Mouse (Mus musculus) forebrain, embryonic 12.5 days (tissue): ENCODE measurements around the gene Zranb3. TPM values are rescaled to one million over a fixed set of nuclear protein-coding genes. Genes with fewer than 3 reads are reported as not detected.
"Not testable (repeated sequence)": the region's sequence is repeated elsewhere in the genome, so short reads cannot be mapped to it uniquely, and the experiment has no call there.

Source experiments
- ATAC-seq: fragments of 200-750 bp; cut with Nextera tagmentation; 2 replicates; pipeline ENCODE4 v1.8.0; 2017; ENCODE audit warnings: moderate TSS enrichment; ENCODE audit not compliant: low FRiP score
- H3K27ac ChIP-seq: fragments of 300-500 bp; sonication (generic); 2 replicates; pipeline ENCODE4 v1.5.1; 2016; ENCODE audit warnings: mild to moderate bottlenecking
- H3K27me3 ChIP-seq: fragments of 300-500 bp; sonication (generic); 2 replicates; pipeline ENCODE4 v1.6.1; 2016; ENCODE audit warnings: mild to moderate bottlenecking
- H3K36me3 ChIP-seq: fragments of 300-500 bp; sonication (generic); replicated peaks from 2 replicates; pipeline ENCODE4 v1.6.1; 2016; ENCODE audit warnings: mild to moderate bottlenecking
- H3K4me1 ChIP-seq: fragments of 300-500 bp; sonication (generic); 2 replicates; pipeline ENCODE4 v1.6.1; 2016
- H3K4me2 ChIP-seq: fragments of 300-500 bp; sonication (generic); 2 replicates; pipeline ENCODE4 v1.6.1; 2016; ENCODE audit warnings: mild to moderate bottlenecking, moderate library complexity
- H3K4me3 ChIP-seq: fragments of 300-500 bp; sonication (generic); replicated peaks from 2 replicates; pipeline ENCODE4 v1.5.1; 2016; ENCODE audit warnings: mild to moderate bottlenecking
- H3K9ac ChIP-seq: fragments of 300-500 bp; sonication (generic); 2 replicates; pipeline ENCODE4 v1.6.1; 2016; ENCODE audit warnings: mild to moderate bottlenecking
- H3K9me3 ChIP-seq: fragments of 300-500 bp; sonication (generic); 2 replicates; pipeline ENCODE4 v1.6.1; 2016
- WGBS: fragments of 180-500 bp; shearing (Covaris S2); methylation state at CpG from one replicate; pipeline ENCODE4 v1.1.7; 2016; 5-methylcytosine and 5-hydroxymethylcytosine counted together
- polyA plus RNA-seq: library from polyadenylated mRNA; unstranded; fragments of >200 nt; fragmentation: Nextera tagmentation; extraction: Ambion mirVana; gene quantifications from 2 replicates; pipeline ENCODE4 v1.2.1, GENCODE M21; 2016

The Zranb3 gene
- polyA plus RNA-seq, 1 experiment from 2014 or later: 15.1 TPM

DNA sequence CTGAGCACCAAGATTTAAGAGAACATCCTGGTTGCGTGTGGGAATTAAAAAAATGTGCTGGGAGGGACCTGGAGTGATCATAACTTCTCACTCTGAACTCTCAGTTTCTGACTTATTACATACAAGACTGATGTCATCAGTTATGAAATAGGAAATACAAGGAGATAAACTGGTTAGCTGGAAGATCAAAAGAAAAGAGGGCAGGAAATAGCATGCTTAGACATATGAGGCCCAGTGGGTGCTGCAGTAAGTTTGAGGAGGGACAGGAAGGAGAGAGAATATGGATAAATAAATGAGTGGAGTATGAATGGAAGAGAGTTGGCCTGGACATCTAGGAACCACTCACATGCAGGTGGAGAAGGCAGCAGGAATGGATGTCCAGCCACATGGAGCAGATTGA, 124.7 kb downstream of the Zranb3 start:
- H3K4me2 ChIP-seq: no peak overlapping the region

DNA sequence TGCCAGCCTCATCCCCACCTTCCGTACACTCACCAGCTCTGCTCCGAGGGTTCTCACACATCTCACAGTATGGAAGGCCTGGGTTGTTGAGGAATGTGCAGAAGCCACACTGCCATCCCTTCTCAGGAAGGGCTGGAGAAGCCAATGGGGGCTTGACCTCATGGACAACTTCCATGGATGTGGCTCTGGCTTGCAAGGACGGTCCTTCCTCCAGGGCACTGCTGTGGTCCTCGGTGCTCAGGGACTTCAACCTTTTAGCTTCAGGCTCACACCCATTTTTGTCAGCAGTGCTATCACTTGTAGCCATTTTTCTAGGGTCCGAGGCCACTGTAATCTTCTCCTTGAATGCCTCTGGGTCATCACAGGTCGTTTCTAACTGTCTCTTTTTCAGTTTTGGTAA, 126.7 kb downstream of the Zranb3 start:
- ATAC-seq: no peak

More for the DNA sequence above, 124.7 kb downstream of the Zranb3 start:
- Histone ChIP-seq H3K36me3 (peaks cover 6% of the 10 kb centered on the region), H3K9ac (no peak overlapping the region), H3K4me3 (no peak overlapping the region), H3K27me3 (no peaks in the 10 kb centered on the region), H3K27ac (no peak overlapping the region), H3K4me1 (no peaks in the 10 kb centered on the region), H3K9me3 (no peaks in the 10 kb centered on the region)
- no peak for ATAC-seq
- 97% methylated on average over 1 of the region's 1 CpGs for WGBS

DNA sequence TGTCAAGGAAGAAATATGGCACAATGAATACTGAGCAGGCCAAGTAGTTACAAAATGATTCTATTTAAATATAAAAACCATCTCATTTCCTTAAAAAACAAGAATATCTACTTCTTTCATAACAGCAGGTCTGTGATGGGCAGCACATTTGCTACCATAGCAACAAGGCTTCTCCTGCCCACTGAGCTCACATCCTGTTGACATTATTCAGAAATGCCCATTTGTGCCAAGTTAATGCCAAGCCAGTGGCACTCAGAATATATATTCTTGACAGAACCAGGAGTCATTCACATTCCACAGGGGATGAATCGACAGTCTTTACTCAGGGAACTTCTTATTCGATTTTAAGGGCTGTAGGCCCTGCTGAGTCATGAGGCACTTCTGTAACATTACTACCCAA, 127.2 kb downstream of the Zranb3 start:
- no peaks in the 10 kb centered on the region for H3K9me3 ChIP-seq
- no peak overlapping the region for H3K9ac ChIP-seq
- ATAC-seq: no peak
- no peak overlapping the region for H3K27ac ChIP-seq
- H3K27me3 ChIP-seq: no peaks in the 10 kb centered on the region
- H3K4me3 ChIP-seq: no peak overlapping the region
- H3K4me2 ChIP-seq: no peak overlapping the region
- WGBS: 90% methylated on average over 2 of the region's 2 CpGs
- peaks cover 6% of the 10 kb centered on the region for H3K36me3 ChIP-seq
- no peaks in the 10 kb centered on the region for H3K4me1 ChIP-seq

More for the DNA sequence above, 126.7 kb downstream of the Zranb3 start:
- Histone ChIP-seq H3K36me3 (peaks cover 6% of the 10 kb centered on the region), H3K4me2 (no peak overlapping the region), H3K9me3 (no peaks in the 10 kb centered on the region), H3K27me3 (no peaks in the 10 kb centered on the region), H3K9ac (no peak overlapping the region), H3K4me1 (no peaks in the 10 kb centered on the region), H3K4me3 (no peak overlapping the region), H3K27ac (no peak overlapping the region)
- WGBS: 89% methylated on average over 6 of the region's 6 CpGs

DNA sequence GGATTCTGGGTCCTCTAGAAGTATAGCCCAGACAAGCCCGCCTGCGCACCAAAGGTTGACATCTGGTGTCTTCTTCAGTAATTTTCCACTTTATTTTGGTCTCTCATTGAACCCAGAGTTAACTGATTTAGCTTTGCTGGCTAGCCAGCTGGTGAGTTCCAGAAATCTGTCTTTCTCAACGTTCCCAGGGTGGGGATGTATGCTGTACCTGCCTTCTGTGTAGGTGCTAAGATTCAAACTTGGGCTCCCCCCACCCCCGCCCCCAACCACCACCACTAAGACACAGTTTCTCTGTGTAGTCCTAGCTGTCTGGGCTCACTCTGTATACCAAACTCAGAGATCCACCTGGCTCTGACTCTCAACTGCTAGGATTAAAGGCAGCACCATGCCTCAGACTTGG, 128.8 kb downstream of the Zranb3 start:
- H3K9me3 ChIP-seq: no peaks in the 10 kb centered on the region
- ATAC-seq: no peak
- 97% methylated on average over 4 of the region's 4 CpGs for WGBS
- no peak overlapping the region for H3K27ac ChIP-seq
- H3K4me1 ChIP-seq: no peaks in the 10 kb centered on the region
- no peak overlapping the region for H3K4me3 ChIP-seq
- H3K36me3 ChIP-seq: peaks cover 6% of the 10 kb centered on the region
- H3K9ac ChIP-seq: no peak overlapping the region
- H3K27me3 ChIP-seq: no peaks in the 10 kb centered on the region
- H3K4me2 ChIP-seq: no peak overlapping the region

DNA sequence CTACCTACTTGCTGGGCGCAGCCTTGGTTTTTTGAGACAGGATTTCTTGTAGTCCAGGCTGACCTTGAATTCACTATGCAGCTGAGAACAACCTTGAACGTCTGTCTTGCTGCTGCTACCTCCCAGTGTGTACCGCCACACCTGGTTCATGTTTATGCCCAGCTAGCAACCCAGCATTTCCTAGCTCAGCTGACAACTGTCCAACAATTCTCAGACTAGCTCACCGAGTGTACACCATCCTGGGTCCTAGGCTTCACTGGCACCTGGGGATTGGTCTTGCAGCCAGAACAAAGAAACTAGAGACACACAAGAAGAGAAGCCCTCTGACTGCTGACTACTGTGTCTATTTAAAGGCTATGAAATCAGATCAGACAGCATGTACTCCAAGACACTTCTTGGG, 132.0 kb downstream of the Zranb3 start:
- no peak for ATAC-seq
- no peaks in the 10 kb centered on the region for H3K27me3 ChIP-seq
- no peak overlapping the region for H3K4me2 ChIP-seq
- H3K27ac ChIP-seq: no peak overlapping the region
- no peak overlapping the region for H3K4me3 ChIP-seq
- no peaks in the 10 kb centered on the region for H3K9me3 ChIP-seq
- no peak overlapping the region for H3K9ac ChIP-seq
- 86% methylated on average over 4 of the region's 4 CpGs for WGBS
- peaks cover 2% of the 10 kb centered on the region for H3K36me3 ChIP-seq
- no peaks in the 10 kb centered on the region for H3K4me1 ChIP-seq

DNA sequence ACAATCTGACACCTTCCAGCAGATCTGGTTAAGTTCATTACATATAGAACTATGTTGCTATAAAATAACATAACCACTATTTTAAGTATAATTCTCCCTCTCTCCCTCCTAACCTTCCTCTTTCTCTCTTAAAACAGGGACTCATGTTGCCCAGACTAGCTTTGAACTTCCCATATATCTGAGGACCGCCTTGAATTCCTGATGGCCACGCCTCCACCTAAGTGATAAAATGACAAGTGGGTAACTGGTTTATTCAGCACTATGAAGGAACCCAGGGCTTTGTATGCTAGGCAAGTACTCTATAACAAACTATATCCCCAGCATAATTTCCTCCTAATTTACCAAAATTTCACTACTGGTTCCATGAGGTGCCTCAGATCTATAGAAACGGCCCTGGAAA, 139.5 kb downstream of the Zranb3 start:
- Histone ChIP-seq H3K27ac (no peak overlapping the region), H3K4me3 (no peak overlapping the region), H3K27me3 (no peaks in the 10 kb centered on the region), H3K9me3 (no peaks in the 10 kb centered on the region), H3K4me1 (peaks cover 15% of the 10 kb centered on the region), H3K36me3 (peaks cover 16% of the 10 kb centered on the region; the same call in 1 of the 2 replicates), H3K9ac (no peak overlapping the region), H3K4me2 (no peak overlapping the region)
- WGBS: 90% methylated on average over 3 of the region's 3 CpGs
- no peak for ATAC-seq

DNA sequence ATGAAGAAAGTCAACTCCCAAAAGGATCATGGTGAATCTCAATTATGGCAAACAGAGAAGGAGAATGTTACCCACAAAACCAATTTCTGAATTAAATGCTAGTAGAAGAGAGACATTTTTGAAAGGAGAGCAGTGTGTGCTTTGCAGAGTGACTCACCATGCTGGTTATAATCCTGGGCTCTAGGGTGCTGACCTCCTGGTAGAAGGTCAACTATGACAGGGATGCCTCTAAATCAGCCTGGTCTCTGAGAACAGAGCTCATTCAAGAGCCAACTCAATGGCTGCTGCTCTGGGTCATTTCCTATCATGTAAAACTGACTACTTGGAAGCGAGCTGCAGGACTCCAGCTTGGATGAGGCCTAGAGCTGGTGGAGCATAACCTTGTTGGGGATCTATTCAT, 141.7 kb downstream of the Zranb3 start:
- Histone ChIP-seq H3K27me3 (no peaks in the 10 kb centered on the region), H3K4me1 (peaks cover 15% of the 10 kb centered on the region), H3K27ac (no peak overlapping the region), H3K36me3 (peaks cover 19% of the 10 kb centered on the region), H3K9me3 (no peaks in the 10 kb centered on the region), H3K9ac (no peak overlapping the region), H3K4me2 (no peak overlapping the region), H3K4me3 (no peak overlapping the region)
- ATAC-seq: no peak
- 90% methylated on average over 1 of the region's 1 CpGs for WGBS

DNA sequence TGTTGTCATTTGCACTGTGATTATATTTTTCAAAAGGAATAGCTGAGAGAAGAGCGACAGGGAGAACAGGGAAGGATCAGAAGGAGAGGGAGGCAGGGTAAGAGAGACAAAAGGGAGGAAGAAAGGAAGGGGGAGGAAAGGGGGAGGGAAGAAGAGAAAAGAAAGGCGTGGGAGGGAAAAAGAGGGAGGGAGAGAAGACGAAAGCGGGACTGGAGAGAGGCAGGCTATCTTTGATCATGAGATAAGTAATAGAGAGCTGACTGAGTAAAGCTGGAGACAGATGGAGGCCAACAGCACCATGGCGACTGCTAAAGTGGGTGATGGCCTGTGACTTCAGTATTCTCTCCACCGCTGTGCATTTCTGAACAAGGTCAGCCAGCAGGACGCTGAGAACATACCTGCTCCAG, 143.5 kb downstream of the Zranb3 start:
- ATAC-seq: peak; percentile 18; the same call in 1 of the 2 replicates
- Histone ChIP-seq H3K36me3 (peaks cover 24% of the 10 kb centered on the region), H3K27ac (peak overlapping the region; percentile 2; the same call in 1 of the 2 replicates), H3K4me1 (peaks cover 15% of the 10 kb centered on the region), H3K9me3 (no peaks in the 10 kb centered on the region), H3K4me3 (no peak overlapping the region), H3K27me3 (no peaks in the 10 kb centered on the region), H3K9ac (peak overlapping the region; percentile 12; the same call in 1 of the 2 replicates), H3K4me2 (no peak overlapping the region)
- 31% methylated on average over 7 of the region's 7 CpGs for WGBS

DNA sequence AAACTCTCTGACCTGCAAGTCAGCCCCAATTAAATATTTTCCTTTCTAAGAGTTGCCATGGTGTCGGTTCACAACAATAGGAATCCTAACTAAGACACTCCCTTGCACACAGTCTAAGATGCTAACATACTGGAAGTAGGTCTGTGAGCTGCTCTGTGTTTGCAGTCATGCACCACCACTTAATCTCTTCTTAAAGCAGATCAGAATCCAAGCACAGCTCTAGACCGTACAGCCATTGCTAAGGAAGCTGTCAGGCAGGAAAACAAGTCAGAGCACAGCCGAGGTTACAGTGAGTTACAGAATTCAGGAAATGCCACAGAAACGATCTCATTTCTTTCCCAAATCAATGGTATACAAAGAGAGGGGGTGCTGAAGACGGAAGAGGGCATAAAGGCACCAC, 144.0 kb downstream of the Zranb3 start:
- H3K27me3 ChIP-seq: no peaks in the 10 kb centered on the region
- peaks cover 25% of the 10 kb centered on the region for H3K36me3 ChIP-seq
- no peak overlapping the region for H3K4me2 ChIP-seq
- H3K27ac ChIP-seq: peak overlapping the region; percentile 2; the same call in 1 of the 2 replicates
- H3K9ac ChIP-seq: no peak overlapping the region
- 39% methylated on average over 5 of the region's 5 CpGs for WGBS
- ATAC-seq: peak; percentile 70; the same call in 1 of the 2 replicates
- no peaks in the 10 kb centered on the region for H3K9me3 ChIP-seq
- H3K4me3 ChIP-seq: no peak overlapping the region
- H3K4me1 ChIP-seq: peaks cover 15% of the 10 kb centered on the region

DNA sequence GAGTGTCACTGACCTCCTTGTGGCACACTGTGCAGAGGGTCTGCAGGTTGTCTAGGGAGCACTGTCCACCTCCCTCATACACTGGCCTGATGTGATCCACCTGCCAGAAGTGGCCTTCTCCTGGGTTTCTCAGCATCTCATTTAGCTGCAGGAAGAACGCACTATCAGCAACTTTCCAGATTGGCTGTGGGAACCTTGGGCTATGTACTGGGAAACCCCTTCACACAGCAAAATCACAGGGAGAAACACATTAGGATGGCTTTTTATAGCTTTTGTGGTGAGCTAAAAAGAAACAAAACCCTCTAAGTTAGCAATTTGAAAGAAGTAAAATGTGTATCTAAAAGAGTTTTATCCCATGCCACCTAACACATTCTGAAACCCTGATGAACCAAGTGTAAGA, 146.3 kb downstream of the Zranb3 start:
- Histone ChIP-seq H3K9me3 (no peaks in the 10 kb centered on the region), H3K4me2 (no peak overlapping the region), H3K27me3 (no peaks in the 10 kb centered on the region), H3K4me1 (peaks cover 15% of the 10 kb centered on the region), H3K4me3 (no peak overlapping the region), H3K9ac (no peak overlapping the region), H3K36me3 (peaks cover 19% of the 10 kb centered on the region), H3K27ac (no peak overlapping the region)
- WGBS: 82% methylated on average over 1 of the region's 1 CpGs
- no peak for ATAC-seq

DNA sequence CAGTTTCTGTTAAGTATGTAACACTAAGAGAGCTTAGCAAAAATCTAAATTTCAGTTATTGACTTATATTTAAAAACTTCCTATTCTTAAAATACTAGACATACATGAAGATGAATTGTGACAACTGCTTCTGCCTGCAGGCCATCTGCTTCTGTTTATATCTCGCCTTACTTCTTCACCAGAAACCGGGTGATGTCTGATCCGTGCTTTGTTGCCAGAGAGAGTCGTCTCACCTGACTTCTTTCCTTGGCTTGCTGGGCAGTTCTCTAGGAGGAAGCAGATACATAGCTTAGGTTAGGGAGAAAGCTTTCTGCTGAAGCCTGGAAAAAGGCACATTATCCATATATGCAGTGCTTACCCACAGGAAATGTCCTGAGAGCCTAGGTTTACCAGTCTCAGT, 148.0 kb downstream of the Zranb3 start:
- no peak overlapping the region for H3K9ac ChIP-seq
- no peak overlapping the region for H3K27ac ChIP-seq
- no peak overlapping the region for H3K4me2 ChIP-seq
- H3K4me1 ChIP-seq: peaks cover 14% of the 10 kb centered on the region
- no peak overlapping the region for H3K4me3 ChIP-seq
- no peaks in the 10 kb centered on the region for H3K9me3 ChIP-seq
- 88% methylated on average over 4 of the region's 4 CpGs for WGBS
- ATAC-seq: no peak
- H3K27me3 ChIP-seq: no peaks in the 10 kb centered on the region
- peaks cover 14% of the 10 kb centered on the region for H3K36me3 ChIP-seq

DNA sequence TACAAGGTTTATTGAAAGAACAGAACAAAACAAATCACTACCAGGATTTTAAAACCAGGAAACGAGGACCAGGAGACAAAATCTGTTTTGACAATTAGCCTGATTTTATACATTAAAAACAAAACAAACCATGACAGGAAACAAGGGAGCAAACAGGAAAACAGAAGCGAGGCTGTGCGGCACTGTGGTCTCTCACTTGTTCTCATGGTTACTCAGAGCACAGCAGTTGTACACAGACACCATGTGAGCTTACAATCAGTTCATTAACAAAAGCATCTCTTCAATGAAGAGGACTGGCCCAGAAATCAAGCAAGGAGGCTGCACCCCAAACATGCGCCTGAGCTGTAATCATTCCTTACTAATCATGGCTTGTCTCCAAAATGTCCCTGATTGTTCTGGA, 148.6 kb downstream of the Zranb3 start:
- not testable (repeated sequence) for H3K4me3 ChIP-seq, H3K9me3 ChIP-seq, H3K27ac ChIP-seq, H3K9ac ChIP-seq, H3K4me1 ChIP-seq, ATAC-seq, H3K27me3 ChIP-seq, H3K4me2 ChIP-seq
- WGBS: 94% methylated on average over 4 of the region's 4 CpGs
- peaks cover 14% of the 10 kb centered on the region for H3K36me3 ChIP-seq

DNA sequence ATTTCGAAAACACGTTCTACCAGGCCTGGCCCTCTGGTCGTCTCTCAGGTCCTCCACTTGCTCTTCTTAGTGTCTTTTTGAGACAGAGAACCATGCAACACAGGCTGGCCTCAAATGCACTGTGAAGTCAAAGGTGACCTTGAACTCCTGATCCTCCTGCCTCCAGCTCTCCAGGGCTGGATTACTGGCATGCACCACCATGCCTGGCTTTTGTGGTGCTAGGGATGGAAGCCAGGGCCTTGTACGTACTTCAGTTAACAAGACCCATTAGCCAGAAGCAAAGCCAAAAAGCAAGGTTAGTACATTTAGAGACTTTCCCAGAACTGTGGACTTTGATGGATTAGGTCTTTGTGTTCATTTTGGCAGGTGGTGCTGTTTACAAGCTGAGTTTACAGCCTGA, 150.6 kb downstream of the Zranb3 start:
- Histone ChIP-seq H3K27ac (no peak overlapping the region), H3K4me1 (no peaks in the 10 kb centered on the region), H3K4me3 (no peak overlapping the region), H3K27me3 (no peaks in the 10 kb centered on the region), H3K36me3 (peaks cover 19% of the 10 kb centered on the region), H3K9me3 (no peaks in the 10 kb centered on the region), H3K4me2 (no peak overlapping the region), H3K9ac (no peak overlapping the region)
- no peak for ATAC-seq
- WGBS: 91% methylated on average over 4 of the region's 4 CpGs
